Mouse (Mus musculus) layer of hippocampus, adult 9-10 months (tissue): ENCODE measurements around the gene Cyp27b1.

Source experiments
- DNase-seq: peaks from one replicate; pipeline ENCODE4 v3.0.0; 2022; ENCODE audit warnings: low spot score

Cyp27b1 gene

GRCm38 (mm10) chr10:127047954-127048353 lies at the start of gene Cyp27b1:
Gene Cyp27b1, plus strand, starts transcription at chr10:127048250.
- no peak for DNase-seq

GRCm38 (mm10) chr10:127000529-127000928 lies 47.5 kb upstream of the Cyp27b1 start, which contains the start of gene Avil:
Gene Avil, plus strand, starts transcription at chr10:127000709.
- DNase-seq: no peak

- DNase-seq: no peak
Observed at GRCm38 (mm10) chr10:127001297-127001696, 46.8 kb upstream of the Cyp27b1 start.

- DNase-seq: no peak
Observed at GRCm38 (mm10) chr10:127002056-127002455, 46.0 kb upstream of the Cyp27b1 start.

- DNase-seq: no peak
Observed at GRCm38 (mm10) chr10:127002765-127003164, 45.3 kb upstream of the Cyp27b1 start.

GRCm38 (mm10) chr10:127003334-127003733 lies 44.7 kb upstream of the Cyp27b1 start:
- DNase-seq: no peak

- DNase-seq: no peak
Observed at GRCm38 (mm10) chr10:127003806-127004205, 44.2 kb upstream of the Cyp27b1 start.

- no peak for DNase-seq
Observed at GRCm38 (mm10) chr10:127016488-127016887, 31.6 kb upstream of the Cyp27b1 start.

GRCm38 (mm10) chr10:127017071-127017470 lies 31.0 kb upstream of the Cyp27b1 start:
- no peak for DNase-seq

GRCm38 (mm10) chr10:127018422-127018821 lies 29.6 kb upstream of the Cyp27b1 start:
- no peak for DNase-seq

- peak; percentile 55 for DNase-seq
Observed at GRCm38 (mm10) chr10:127030336-127031296, 17.4 kb upstream of the Cyp27b1 start, which contains the start of gene Tsfm. Gene Tsfm, minus strand, starts transcription at chr10:127030840.

GRCm38 (mm10) chr10:127033301-127033741 lies 14.7 kb upstream of the Cyp27b1 start:
- DNase-seq: no peak

- no peak for DNase-seq
Observed at GRCm38 (mm10) chr10:127036273-127036672, 11.8 kb upstream of the Cyp27b1 start.

GRCm38 (mm10) chr10:127037641-127038040 lies 10.4 kb upstream of the Cyp27b1 start:
- DNase-seq: no peak

- DNase-seq: no peak
Observed at GRCm38 (mm10) chr10:127040569-127041214, 7.4 kb upstream of the Cyp27b1 start.

- no peak for DNase-seq
Observed at GRCm38 (mm10) chr10:127041274-127041766, 6.7 kb upstream of the Cyp27b1 start, which contains the start of the genes Mettl1 and Eef1akmt3. Gene Mettl1, plus strand, starts transcription at chr10:127041414. Gene Eef1akmt3, minus strand, starts transcription at chr10:127041513.

GRCm38 (mm10) chr10:127041774-127042338 lies 6.2 kb upstream of the Cyp27b1 start:
- DNase-seq: peak; percentile 81

GRCm38 (mm10) chr10:127042468-127043115 lies 5.5 kb upstream of the Cyp27b1 start:
- no peak for DNase-seq

- no peak for DNase-seq
Observed at GRCm38 (mm10) chr10:127043187-127043586, 4.9 kb upstream of the Cyp27b1 start.

- DNase-seq: no peak
Observed at GRCm38 (mm10) chr10:127048608-127049394, 751 bp downstream of the Cyp27b1 start.
